Mouse (Mus musculus) midbrain, embryonic 12.5 days (tissue): ENCODE data around the gene Atp6v1c2. TPM values are rescaled to one million over a fixed set of nuclear protein-coding genes. Genes with fewer than 3 reads are reported as not detected.

ENCODE experiments used
- ATAC-seq: fragments of 200-750 bp; cut with Nextera tagmentation; 2 replicates; pipeline ENCODE4 v1.8.0; 2017; ENCODE audit warnings: low read depth, moderate TSS enrichment, moderate library complexity; ENCODE audit not compliant: low FRiP score
- H3K27ac ChIP-seq: fragments of 300-500 bp; sonication (generic); replicated peaks from 2 replicates; pipeline ENCODE4 v1.5.1; 2016; ENCODE audit warnings: mild to moderate bottlenecking
- H3K27me3 ChIP-seq: fragments of 300-500 bp; sonication (generic); 2 replicates; pipeline ENCODE4 v1.6.1; 2016; ENCODE audit warnings: mild to moderate bottlenecking
- H3K36me3 ChIP-seq: fragments of 300-500 bp; sonication (generic); 2 replicates; pipeline ENCODE4 v1.6.1; 2016
- H3K4me1 ChIP-seq: fragments of 300-500 bp; sonication (generic); 2 replicates; pipeline ENCODE4 v1.6.1; 2016
- H3K4me2 ChIP-seq: fragments of 300-500 bp; sonication (generic); replicated peaks from 2 replicates; pipeline ENCODE4 v1.6.1; 2016; ENCODE audit warnings: mild to moderate bottlenecking, moderate library complexity
- H3K4me3 ChIP-seq: fragments of 300-500 bp; sonication (generic); 2 replicates; pipeline ENCODE4 v1.5.1; 2016; ENCODE audit warnings: mild to moderate bottlenecking
- H3K9ac ChIP-seq: fragments of 300-500 bp; sonication (generic); replicated peaks from 2 replicates; pipeline ENCODE4 v1.6.1; 2016; ENCODE audit warnings: mild to moderate bottlenecking, moderate library complexity
- H3K9me3 ChIP-seq: fragments of 300-500 bp; sonication (generic); 2 replicates; pipeline ENCODE4 v1.6.1; 2016; ENCODE audit warnings: mild to moderate bottlenecking
- WGBS: fragments of 180-500 bp; shearing (Covaris S2); methylation state at CpG from one replicate; pipeline ENCODE4 v1.1.7; 2016; 5-methylcytosine and 5-hydroxymethylcytosine counted together
- polyA plus RNA-seq: library from polyadenylated mRNA; unstranded; fragments of >200 nt; fragmentation: Nextera tagmentation; extraction: Ambion mirVana; gene quantifications from 2 replicates; pipeline ENCODE4 v1.2.1, GENCODE M21; 2016

Atp6v1c2 gene
- 0.30 and 0.55 TPM in 2 replicates for polyA plus RNA-seq

GRCm38 (mm10) chr12:17329259-17329658, at the start of gene Atp6v1c2:
TSS of gene Atp6v1c2 (minus strand) at chr12:17329359.
- Histone ChIP-seq H3K4me3 (no peak within 1 kb of the TSS), H3K9me3 (no peaks in the 10 kb centered on the region), H3K4me1 (peaks cover 11% of the 10 kb centered on the region), H3K36me3 (no peaks in the 10 kb centered on the region), H3K4me2 (no peak within 1 kb of the TSS), H3K27ac (no peak within 1 kb of the TSS), H3K9ac (no peak within 1 kb of the TSS), H3K27me3 (peaks cover 20% of the 10 kb centered on the region)
- 79% methylated on average over 3 of the region's 3 CpGs for WGBS
- ATAC-seq: no peak

GRCm38 (mm10) chr12:17376521-17376920, 47.4 kb upstream of the Atp6v1c2 start:
- WGBS: 91% methylated on average over 6 of the region's 6 CpGs
- no peak for ATAC-seq

GRCm38 (mm10) chr12:17375243-17375642, 46.1 kb upstream of the Atp6v1c2 start:
- no peak for ATAC-seq
- Histone ChIP-seq H3K4me2 (no peak overlapping the region), H3K27ac (no peak overlapping the region), H3K36me3 (peaks cover 91% of the 10 kb centered on the region), H3K27me3 (no peaks in the 10 kb centered on the region), H3K4me1 (no peaks in the 10 kb centered on the region), H3K9me3 (no peaks in the 10 kb centered on the region), H3K9ac (no peak overlapping the region), H3K4me3 (no peak overlapping the region)
- WGBS: 97% methylated on average over 4 of the region's 4 CpGs

More at GRCm38 (mm10) chr12:17376521-17376920, 47.4 kb upstream of the Atp6v1c2 start:
- H3K9ac ChIP-seq: no peak overlapping the region
- no peaks in the 10 kb centered on the region for H3K4me1 ChIP-seq
- H3K9me3 ChIP-seq: no peaks in the 10 kb centered on the region
- no peak overlapping the region for H3K27ac ChIP-seq
- peaks cover 90% of the 10 kb centered on the region for H3K36me3 ChIP-seq
- no peaks in the 10 kb centered on the region for H3K27me3 ChIP-seq
- no peak overlapping the region for H3K4me3 ChIP-seq
- H3K4me2 ChIP-seq: no peak overlapping the region

- no peak for ATAC-seq
- Histone ChIP-seq H3K9ac (no peak overlapping the region), H3K4me3 (no peak overlapping the region), H3K9me3 (no peaks in the 10 kb centered on the region), H3K27me3 (no peaks in the 10 kb centered on the region), H3K4me1 (no peaks in the 10 kb centered on the region), H3K27ac (no peak overlapping the region), H3K4me2 (no peak overlapping the region), H3K36me3 (peaks cover 92% of the 10 kb centered on the region)
- WGBS: 94% methylated on average over 5 of the region's 5 CpGs
These were observed 44.4 kb upstream of the Atp6v1c2 start for GRCm38 (mm10) chr12:17373470-17373975.

- no peaks in the 10 kb centered on the region for H3K27me3 ChIP-seq
- H3K27ac ChIP-seq: no peak overlapping the region
- no peaks in the 10 kb centered on the region for H3K4me1 ChIP-seq
- no peak overlapping the region for H3K9ac ChIP-seq
- no peak overlapping the region for H3K4me3 ChIP-seq
- H3K36me3 ChIP-seq: peaks cover 94% of the 10 kb centered on the region
- no peaks in the 10 kb centered on the region for H3K9me3 ChIP-seq
- WGBS: 85% methylated on average over 3 of the region's 3 CpGs
- ATAC-seq: no peak
- H3K4me2 ChIP-seq: no peak overlapping the region
These were observed 43.5 kb upstream of the Atp6v1c2 start for GRCm38 (mm10) chr12:17372696-17373095.

- H3K9me3 ChIP-seq: no peaks in the 10 kb centered on the region
- no peak overlapping the region for H3K9ac ChIP-seq
- no peak overlapping the region for H3K4me3 ChIP-seq
- ATAC-seq: no peak
- WGBS: 89% methylated on average over 8 of the region's 8 CpGs
- no peak overlapping the region for H3K27ac ChIP-seq
- H3K27me3 ChIP-seq: no peaks in the 10 kb centered on the region
- H3K36me3 ChIP-seq: peaks cover 92% of the 10 kb centered on the region
- H3K4me1 ChIP-seq: no peaks in the 10 kb centered on the region
- no peak overlapping the region for H3K4me2 ChIP-seq
These were observed 42.6 kb upstream of the Atp6v1c2 start for GRCm38 (mm10) chr12:17371589-17372235.

- no peaks in the 10 kb centered on the region for H3K9me3 ChIP-seq
- H3K4me1 ChIP-seq: no peaks in the 10 kb centered on the region
- H3K4me2 ChIP-seq: no peak overlapping the region
- no peak overlapping the region for H3K27ac ChIP-seq
- ATAC-seq: no peak
- no peak overlapping the region for H3K9ac ChIP-seq
- WGBS: 95% methylated on average over 7 of the region's 7 CpGs
- H3K4me3 ChIP-seq: no peak overlapping the region
- no peaks in the 10 kb centered on the region for H3K27me3 ChIP-seq
- H3K36me3 ChIP-seq: peaks cover 85% of the 10 kb centered on the region
These were observed 40.6 kb upstream of the Atp6v1c2 start for GRCm38 (mm10) chr12:17369551-17370325.

- H3K4me2 ChIP-seq: no peak overlapping the region
- H3K27me3 ChIP-seq: no peaks in the 10 kb centered on the region
- no peak overlapping the region for H3K27ac ChIP-seq
- H3K36me3 ChIP-seq: peaks cover 84% of the 10 kb centered on the region
- ATAC-seq: no peak
- 97% methylated on average over 3 of the region's 3 CpGs for WGBS
- no peak overlapping the region for H3K9ac ChIP-seq
- no peak overlapping the region for H3K4me3 ChIP-seq
- no peaks in the 10 kb centered on the region for H3K4me1 ChIP-seq
- H3K9me3 ChIP-seq: no peaks in the 10 kb centered on the region
These were observed 40.0 kb upstream of the Atp6v1c2 start for GRCm38 (mm10) chr12:17369111-17369510.

- H3K9ac ChIP-seq: no peak overlapping the region
- no peak overlapping the region for H3K4me2 ChIP-seq
- ATAC-seq: no peak
- WGBS: 79% methylated on average over 5 of the region's 5 CpGs
- peaks cover 83% of the 10 kb centered on the region for H3K36me3 ChIP-seq
- H3K9me3 ChIP-seq: no peaks in the 10 kb centered on the region
- H3K27ac ChIP-seq: no peak overlapping the region
- no peaks in the 10 kb centered on the region for H3K27me3 ChIP-seq
- no peaks in the 10 kb centered on the region for H3K4me1 ChIP-seq
- no peak overlapping the region for H3K4me3 ChIP-seq
These were observed 37.8 kb upstream of the Atp6v1c2 start for GRCm38 (mm10) chr12:17366981-17367380.

- H3K36me3 ChIP-seq: peaks cover 75% of the 10 kb centered on the region
- no peaks in the 10 kb centered on the region for H3K27me3 ChIP-seq
- no peak overlapping the region for H3K27ac ChIP-seq
- ATAC-seq: no peak
- no peak overlapping the region for H3K4me2 ChIP-seq
- peaks cover 12% of the 10 kb centered on the region; the same call in 1 of the 2 replicates for H3K4me1 ChIP-seq
- no peaks in the 10 kb centered on the region for H3K9me3 ChIP-seq
- no peak overlapping the region for H3K4me3 ChIP-seq
- WGBS: 89% methylated on average over 5 of the region's 5 CpGs
- no peak overlapping the region for H3K9ac ChIP-seq
These were observed 33.2 kb upstream of the Atp6v1c2 start for GRCm38 (mm10) chr12:17362316-17362715.

GRCm38 (mm10) chr12:17360650-17361049, 31.5 kb upstream of the Atp6v1c2 start:
- Histone ChIP-seq H3K36me3 (peaks cover 72% of the 10 kb centered on the region), H3K27me3 (no peaks in the 10 kb centered on the region), H3K27ac (no peak overlapping the region), H3K4me3 (no peak overlapping the region), H3K4me2 (no peak overlapping the region), H3K9me3 (no peaks in the 10 kb centered on the region), H3K9ac (no peak overlapping the region), H3K4me1 (peaks cover 12% of the 10 kb centered on the region; the same call in 1 of the 2 replicates)
- no peak for ATAC-seq
- 16% methylated on average over 4 of the region's 4 CpGs for WGBS

GRCm38 (mm10) chr12:17360104-17360503, 30.9 kb upstream of the Atp6v1c2 start:
- Histone ChIP-seq H3K4me2 (no peak overlapping the region), H3K4me1 (peaks cover 12% of the 10 kb centered on the region; the same call in 1 of the 2 replicates), H3K36me3 (peaks cover 72% of the 10 kb centered on the region), H3K27ac (no peak overlapping the region), H3K4me3 (no peak overlapping the region), H3K9me3 (no peaks in the 10 kb centered on the region), H3K27me3 (no peaks in the 10 kb centered on the region), H3K9ac (no peak overlapping the region)
- 52% methylated on average over 9 of the region's 9 CpGs for WGBS
- no peak for ATAC-seq
